Mouse (Mus musculus) testis, adult 2 months (tissue): Measurements from ENCODE around the gene Ufd1.

Source experiments
- CTCF ChIP-seq: fragments of 200-500 bp; IDR thresholded peaks from 2 replicates; pipeline ENCODE4 v1.5.1; 2012; ENCODE audit warnings: low read depth, mild to moderate bottlenecking, inconsistent platforms, low read length, moderate library complexity; ENCODE audit not compliant: control insufficient read depth, insufficient read depth, insufficient replicate concordance
- POLR2A ChIP-seq: fragments of 200-500 bp; IDR thresholded peaks from 2 replicates; pipeline ENCODE4 v1.6.1; 2012; ENCODE audit warnings: low read depth, mild to moderate bottlenecking, inconsistent platforms, low read length, moderate library complexity; ENCODE audit not compliant: control insufficient read depth

GRCm38 (mm10) chr16:18775621-18776555 is 35.7 kb upstream of the Ufd1 start:
- TF ChIP-seq CTCF: no peak
- no peak for TF ChIP-seq POLR2A
